Mouse (Mus musculus): ENCODE data around the gene Gtf2h5. TPM values are rescaled to one million over a fixed set of nuclear protein-coding genes. Genes with fewer than 3 reads are reported as not detected.

The Gtf2h5 gene
- polyA plus RNA-seq, 1 experiment: 17.3 TPM

- WGBS: 96% methylated on average over 7 of the region's 7 CpGs
- no peak for DNase-seq
- Histone ChIP-seq H3K4me3 (replicated peaks; ENCODE audit: extremely low read depth, low read depth, low read length) (no peak overlapping the region), H3K4me1 (ENCODE audit: control insufficient read depth, insufficient read depth, low read length) (no peaks in the 10 kb centered on the region)
- TF ChIP-seq POLR2A (IDR thresholded peaks at IDR 0.05; ENCODE audit: borderline replicate concordance, extremely low read depth, low read depth, low read length): no peak
- TF ChIP-seq CTCF (IDR thresholded peaks at IDR 0.05; ENCODE audit: insufficient read depth, low read length): no peak
Measured at GRCm38 (mm10) chr17:6067613-6068012, 12.0 kb upstream of the Gtf2h5 start.

DNA sequence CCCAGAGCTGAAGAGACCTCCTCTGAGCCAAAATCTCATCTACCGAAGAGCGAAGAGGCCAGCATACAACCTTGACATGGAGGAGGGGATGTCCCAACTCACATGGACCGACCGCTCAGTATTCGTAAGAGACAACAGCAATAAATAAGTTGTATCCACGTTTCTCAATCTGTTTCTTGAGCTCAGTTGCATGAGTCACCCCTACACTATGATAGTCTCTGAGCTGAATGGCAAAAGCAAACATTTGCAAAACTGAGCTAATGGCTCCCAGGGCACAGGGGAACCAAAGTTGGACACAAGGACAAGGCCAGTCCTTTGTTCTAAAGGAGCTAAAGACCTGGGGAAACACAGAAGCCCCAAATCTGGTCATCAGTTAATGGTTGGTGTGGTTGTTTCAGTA is 9.7 kb upstream of the Gtf2h5 start:
- Histone ChIP-seq H3K4me3 (replicated peaks; ENCODE audit: extremely low read depth, low read depth, low read length) (no peak overlapping the region), H3K4me1 (ENCODE audit: control insufficient read depth, insufficient read depth, low read length) (no peaks in the 10 kb centered on the region)
- 87% methylated on average over 6 of the region's 6 CpGs for WGBS
- no peak for DNase-seq
- TF ChIP-seq POLR2A (IDR thresholded peaks at IDR 0.05; ENCODE audit: borderline replicate concordance, extremely low read depth, low read depth, low read length) (no peak), CTCF (IDR thresholded peaks at IDR 0.05; ENCODE audit: insufficient read depth, low read length) (no peak)

DNA sequence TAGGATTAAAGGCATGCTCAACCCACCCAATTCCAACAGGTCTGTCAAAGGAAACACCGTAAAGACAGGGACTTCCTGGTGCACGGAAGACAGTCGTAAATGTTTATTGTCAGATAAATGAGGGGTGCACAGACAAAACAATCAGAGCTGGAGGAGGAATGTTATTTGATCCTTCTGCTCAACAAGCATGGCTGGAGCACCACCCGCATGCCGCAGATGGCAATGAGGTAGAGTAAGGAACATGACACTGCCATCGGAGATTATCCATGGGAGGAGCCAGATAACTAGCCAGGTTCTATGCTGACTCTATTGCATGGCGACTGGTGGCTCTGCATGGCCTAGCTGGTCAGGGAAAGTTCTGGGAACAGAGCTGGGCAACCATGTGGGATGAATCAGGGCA is 6.2 kb upstream of the Gtf2h5 start:
- 75% methylated on average over 7 of the region's 7 CpGs for WGBS
- TF ChIP-seq CTCF (IDR thresholded peaks at IDR 0.05; ENCODE audit: insufficient read depth, low read length) (no peak), POLR2A (IDR thresholded peaks at IDR 0.05; ENCODE audit: borderline replicate concordance, extremely low read depth, low read depth, low read length) (no peak)
- DNase-seq: no peak
- Histone ChIP-seq H3K4me3 (replicated peaks; ENCODE audit: extremely low read depth, low read depth, low read length) (no peak overlapping the region), H3K4me1 (ENCODE audit: control insufficient read depth, insufficient read depth, low read length) (no peaks in the 10 kb centered on the region)

GRCm38 (mm10) chr17:6083323-6083890 is 3.8 kb downstream of the Gtf2h5 start:
- 70% methylated on average over 5 of the region's 5 CpGs for WGBS
- no peak for DNase-seq
- H3K4me3 ChIP-seq (replicated peaks; ENCODE audit: extremely low read depth, low read depth, low read length): no peak overlapping the region
- TF ChIP-seq POLR2A (IDR thresholded peaks at IDR 0.05; ENCODE audit: borderline replicate concordance, extremely low read depth, low read depth, low read length) (no peak), CTCF (IDR thresholded peaks at IDR 0.05; ENCODE audit: insufficient read depth, low read length) (no peak)
- H3K4me1 ChIP-seq (ENCODE audit: control insufficient read depth, insufficient read depth, low read length): no peaks in the 10 kb centered on the region

GRCm38 (mm10) chr17:6091604-6092003 is 12.0 kb downstream of the Gtf2h5 start:
- no peaks in the 10 kb centered on the region for H3K4me1 ChIP-seq (ENCODE audit: control insufficient read depth, insufficient read depth, low read length)
- DNase-seq: no peak
- 74% methylated on average over 6 of the region's 6 CpGs for WGBS
- no peak overlapping the region for H3K4me3 ChIP-seq (replicated peaks; ENCODE audit: extremely low read depth, low read depth, low read length)
- TF ChIP-seq POLR2A (IDR thresholded peaks at IDR 0.05; ENCODE audit: borderline replicate concordance, extremely low read depth, low read depth, low read length) (no peak), CTCF (IDR thresholded peaks at IDR 0.05; ENCODE audit: insufficient read depth, low read length) (no peak)

- no peak for DNase-seq
- no peak for TF ChIP-seq CTCF (IDR thresholded peaks at IDR 0.05; ENCODE audit: insufficient read depth, low read length)
- TF ChIP-seq POLR2A (IDR thresholded peaks at IDR 0.05; ENCODE audit: borderline replicate concordance, extremely low read depth, low read depth, low read length): no peak
- Histone ChIP-seq H3K4me1 (ENCODE audit: control insufficient read depth, insufficient read depth, low read length) (no peaks in the 10 kb centered on the region), H3K4me3 (replicated peaks; ENCODE audit: extremely low read depth, low read depth, low read length) (no peak overlapping the region)
Measured at GRCm38 (mm10) chr17:6095579-6095978, 16.0 kb downstream of the Gtf2h5 start.

DNA sequence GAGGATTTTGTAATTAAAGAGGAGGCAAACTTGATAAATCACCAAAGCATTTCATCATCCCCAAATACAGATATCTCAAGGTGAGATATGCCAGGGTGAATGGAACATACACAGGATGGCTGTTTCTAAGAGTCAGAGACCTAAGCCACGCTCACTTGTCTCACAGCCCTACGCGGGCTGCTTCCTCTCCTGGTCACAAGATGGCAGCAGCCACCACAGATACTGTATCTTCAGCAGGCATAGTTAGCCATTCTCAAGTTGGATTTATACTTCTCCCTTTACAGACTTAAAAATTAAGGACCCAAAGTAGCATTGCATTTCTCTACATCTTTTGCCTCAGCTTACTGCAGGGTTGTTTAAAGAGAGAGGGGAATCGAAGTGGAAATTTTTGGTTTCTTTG is 18.3 kb downstream of the Gtf2h5 start:
- peak; percentile 47 for DNase-seq
- TF ChIP-seq CTCF (IDR thresholded peaks at IDR 0.05; ENCODE audit: insufficient read depth, low read length) (peak; percentile 90), POLR2A (IDR thresholded peaks at IDR 0.05; ENCODE audit: borderline replicate concordance, extremely low read depth, low read depth, low read length) (no peak)
- WGBS: 22% methylated on average over 4 of the region's 4 CpGs

GRCm38 (mm10) chr17:6102287-6102686 is 22.7 kb downstream of the Gtf2h5 start:
- 91% methylated on average over 3 of the region's 3 CpGs for WGBS
- DNase-seq: no peak
- Histone ChIP-seq H3K4me3 (replicated peaks; ENCODE audit: extremely low read depth, low read depth, low read length) (no peak overlapping the region), H3K4me1 (ENCODE audit: control insufficient read depth, insufficient read depth, low read length) (0 out of 2 replicates have a peak, but pooled peaks cover 2% of the 10 kb centered on the region)
- TF ChIP-seq CTCF (IDR thresholded peaks at IDR 0.05; ENCODE audit: insufficient read depth, low read length) (no peak), POLR2A (IDR thresholded peaks at IDR 0.05; ENCODE audit: borderline replicate concordance, extremely low read depth, low read depth, low read length) (no peak)

More for the DNA sequence above, 18.3 kb downstream of the Gtf2h5 start:
- Histone ChIP-seq H3K4me3 (replicated peaks; ENCODE audit: extremely low read depth, low read depth, low read length) (no peak overlapping the region), H3K4me1 (ENCODE audit: control insufficient read depth, insufficient read depth, low read length) (no peaks in the 10 kb centered on the region)

- H3K4me1 ChIP-seq (ENCODE audit: control insufficient read depth, insufficient read depth, low read length): peaks cover 2% of the 10 kb centered on the region; the same call in 1 of the 2 replicates
- WGBS: 72% methylated on average over 6 of the region's 6 CpGs
- TF ChIP-seq CTCF (IDR thresholded peaks at IDR 0.05; ENCODE audit: insufficient read depth, low read length): no peak
Measured at GRCm38 (mm10) chr17:6103566-6103965, 24.0 kb downstream of the Gtf2h5 start.

DNA sequence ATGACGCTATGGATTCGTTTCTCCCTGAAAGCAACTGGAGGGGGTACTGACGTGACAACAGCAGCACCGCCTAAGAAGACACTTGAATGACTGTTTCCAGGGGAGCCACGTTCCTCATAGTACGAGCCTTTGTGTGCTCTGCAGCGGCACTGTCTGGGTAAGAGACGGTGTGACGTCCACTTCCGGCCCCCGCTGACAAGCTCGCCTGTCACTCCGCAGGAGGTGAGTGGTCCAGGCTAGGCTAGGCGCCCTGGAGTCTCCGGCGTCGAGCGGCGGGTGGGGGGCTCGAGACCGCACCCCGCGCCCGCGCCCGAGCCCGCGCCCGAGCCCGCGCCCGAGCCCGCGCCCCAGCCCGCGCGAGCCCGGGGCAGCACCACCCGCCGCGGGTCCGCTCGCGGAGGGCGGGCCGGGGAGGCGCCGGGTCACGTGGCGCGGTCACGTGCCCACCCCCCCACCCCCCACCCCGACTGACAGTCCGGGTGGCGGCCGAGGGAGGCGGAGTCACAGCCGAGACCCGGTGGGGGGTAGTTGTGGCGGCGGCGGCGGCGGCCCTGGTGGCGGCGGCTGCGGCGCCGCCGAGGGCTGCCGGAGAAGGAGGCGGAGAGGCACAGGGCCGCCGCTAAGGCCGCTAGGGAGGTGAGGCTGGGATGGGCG is 26.9 kb downstream of the Gtf2h5 start, which contains the start of gene Tulp4:
Gene Tulp4 (plus strand): TSS at position 77 of the 654 bp plus-strand sequence.
- Histone ChIP-seq H3K4me3 (replicated peaks; ENCODE audit: extremely low read depth, low read depth, low read length) (peak within 1 kb of the TSS; percentile 98), H3K4me1 (ENCODE audit: control insufficient read depth, insufficient read depth, low read length) (peaks cover 4% of the 10 kb centered on the region; the same call in 1 of the 2 replicates)
- 1% methylated on average over 63 of the region's 76 CpGs for WGBS
- TF ChIP-seq POLR2A (IDR thresholded peaks at IDR 0.05; ENCODE audit: borderline replicate concordance, extremely low read depth, low read depth, low read length): peak; percentile 76; the same call in 1 of the 2 replicates
- TF ChIP-seq CTCF (IDR thresholded peaks at IDR 0.05; ENCODE audit: insufficient read depth, low read length): no peak
- peak; percentile 85 for DNase-seq

More at GRCm38 (mm10) chr17:6103566-6103965, 24.0 kb downstream of the Gtf2h5 start:
- no peak overlapping the region for H3K4me3 ChIP-seq (replicated peaks; ENCODE audit: extremely low read depth, low read depth, low read length)
- no peak for DNase-seq
